9 mouse cellular contexts compared by ENCODE assay signal in the genomic region with DNA sequence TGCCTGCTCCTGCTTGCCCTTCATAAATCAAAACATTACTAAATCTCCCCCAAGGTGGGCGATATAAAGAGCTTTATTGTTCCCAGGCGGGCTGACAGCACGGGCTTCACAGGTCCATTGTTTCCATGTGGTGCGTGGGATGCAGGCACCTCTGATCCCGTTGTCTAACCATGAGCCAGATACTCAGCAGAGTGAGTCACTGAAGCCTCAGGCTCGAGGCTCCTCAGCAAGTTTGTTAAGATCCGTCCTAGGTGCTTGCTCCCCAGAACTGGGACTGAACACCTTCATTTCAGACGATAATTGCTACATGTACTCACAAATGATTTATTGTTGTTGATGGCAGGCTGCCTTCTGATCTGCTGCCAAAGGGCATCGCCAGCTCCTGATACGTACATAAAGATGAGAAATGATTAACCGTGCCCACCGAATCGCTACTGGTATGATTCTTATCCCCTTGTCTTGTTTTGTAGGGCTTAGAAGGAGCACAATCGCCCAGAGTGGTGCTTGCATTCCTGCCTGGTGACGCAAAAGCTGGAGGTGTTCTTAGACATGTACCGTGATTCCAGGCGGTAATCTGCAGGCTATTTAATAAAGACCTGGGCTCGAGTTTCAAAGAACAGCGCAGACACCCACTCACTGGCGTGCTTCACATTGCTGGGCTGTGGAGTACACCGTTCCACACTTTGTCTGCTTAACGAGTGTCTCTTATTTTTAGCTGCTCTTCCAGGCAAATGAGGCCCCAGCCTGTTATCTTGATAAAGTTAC.
DNase-seq lines count a peak whose midpoint lies in the region; ATAC-seq and TF ChIP-seq lines count a peak whose summit lies in the region.
"Had no signal": no experiment of that assay in that cellular context is flagged by ENCODE, and none has a peak within 500 bp of the region (broad histone marks: within the 10 kb centered on the region; RNA-seq: fewer than 3 reads in every experiment).

No protein-coding gene starts in this region.

- H3K9ac ChIP-seq in intestine, embryonic 16.5 days (ENCODE audit: low read depth, low read length), result no peak overlapping the region
- no peak overlapping the region for H3K9ac ChIP-seq in midbrain, postnatal 0 days (replicated peaks; ENCODE audit: low read length, poor library complexity, severe bottlenecking)
- H3K9ac ChIP-seq: hindbrain, embryonic 15.5 days had no signal

- H3K9me3 ChIP-seq in intestine, embryonic 16.5 days (ENCODE audit: control insufficient read depth, low read length), result no peaks in the 10 kb centered on the region
- H3K9me3 ChIP-seq in midbrain, postnatal 0 days (ENCODE audit: low read length), result no peaks in the 10 kb centered on the region
- H3K9me3 ChIP-seq: hindbrain, embryonic 15.5 days had no signal

- ATAC-seq in intestine, embryonic 16.5 days, result peak; percentile 78
- no peak for ATAC-seq in midbrain, postnatal 0 days (ENCODE audit: low FRiP score)

- H3K27me3 ChIP-seq in intestine, embryonic 16.5 days (replicated peaks; ENCODE audit: control insufficient read depth, insufficient read depth, low read length), result no peaks in the 10 kb centered on the region
- no peaks in the 10 kb centered on the region for H3K27me3 ChIP-seq in midbrain, postnatal 0 days (ENCODE audit: insufficient read depth, low read length)
- H3K27me3 ChIP-seq: hindbrain, embryonic 15.5 days had no signal

- H3K36me3 ChIP-seq in intestine, embryonic 16.5 days (ENCODE audit: control insufficient read depth, insufficient read depth, low read length), result no peaks in the 10 kb centered on the region
- H3K36me3 ChIP-seq in midbrain, postnatal 0 days (ENCODE audit: insufficient read depth, low read length), result no peaks in the 10 kb centered on the region
- H3K36me3 ChIP-seq: hindbrain, embryonic 15.5 days had no signal

- H3K4me1 ChIP-seq in intestine, embryonic 16.5 days (ENCODE audit: control insufficient read depth, insufficient read depth, low read length), result no peaks in the 10 kb centered on the region
- H3K4me1 ChIP-seq in midbrain, postnatal 0 days (ENCODE audit: insufficient read depth, low read length), result no peaks in the 10 kb centered on the region
- H3K4me1 ChIP-seq: hindbrain, embryonic 15.5 days had no signal

- no peak for TF ChIP-seq CTCF in midbrain, postnatal 0 days (IDR thresholded peaks at IDR 0.05)

- H3K4me3 ChIP-seq in intestine, embryonic 16.5 days (ENCODE audit: low read length), result no peak overlapping the region
- no peak overlapping the region for H3K4me3 ChIP-seq in midbrain, postnatal 0 days (ENCODE audit: low read depth, low read length)
- H3K4me3 ChIP-seq: hindbrain, embryonic 15.5 days had no signal

- DNase-seq in right cerebral cortex, adult 2 months (ENCODE audit: low spot score in 2 of 2), result peak; percentile 36 to 47
- DNase-seq in right cerebral cortex, postnatal 14 days, result no peak
- DNase-seq in lung, adult 18-20 months, result peak; percentile 78 to 82
- DNase-seq in cerebellum, postnatal 36 days, result no peak
- no peak for DNase-seq in frontal cortex, postnatal 14 days (ENCODE audit: low spot score in 2 of 2)
- DNase-seq in midbrain, postnatal 0 days (ENCODE audit: low spot score), result no peak
- no peak for DNase-seq in B cell, adult 2 months

- no peak overlapping the region for H3K27ac ChIP-seq in intestine, embryonic 16.5 days (ENCODE audit: low read length)
- H3K27ac ChIP-seq in midbrain, postnatal 0 days (ENCODE audit: low read depth, low read length), result no peak overlapping the region
- H3K27ac ChIP-seq: hindbrain, embryonic 15.5 days had no signal

- 52% methylated on average over 22 of the region's 22 CpGs for WGBS in intestine, embryonic 16.5 days
- WGBS in midbrain, postnatal 0 days, result 48% methylated on average over 22 of the region's 22 CpGs

- H3K4me2 ChIP-seq in intestine, embryonic 16.5 days (ENCODE audit: low read depth, low read length), result peak overlapping the region; percentile 25; the same call in 1 of the 2 replicates
- H3K4me2 ChIP-seq in midbrain, postnatal 0 days (ENCODE audit: low read depth, low read length, poor library complexity, severe bottlenecking), result no peak overlapping the region
- H3K4me2 ChIP-seq: hindbrain, embryonic 15.5 days had no signal

Comparison
In these comparisons a context has a peak if more than half of its experiments do, and no peak if none do; other contexts are left out.
1. DNase-seq: peak in right cerebral cortex, adult 2 months (2 of 2) and lung, adult 18-20 months (2 of 2); none in right cerebral cortex, postnatal 14 days (single experiment), cerebellum, postnatal 36 days (0 of 2), frontal cortex, postnatal 14 days (0 of 2), midbrain, postnatal 0 days (single experiment) and B cell, adult 2 months (0 of 2).